Comparison of ENCODE assay signal across 22 mouse cellular contexts in genomic region chr5:119920941-119921340, GRCm38 (mm10).
A peak's percentile ranks its signal among the peaks of the same experiment; 100 is the strongest.
DNase-seq lines count a peak whose midpoint lies in the region; ATAC-seq and TF ChIP-seq lines count a peak whose summit lies in the region.
"Had no signal": no experiment of that assay in that cellular context is flagged by ENCODE, and none has a peak within 500 bp of the region (broad histone marks: within the 10 kb centered on the region; RNA-seq: fewer than 3 reads in every experiment).

No protein-coding gene starts in this region.

- TF ChIP-seq EP300 in liver, postnatal 0 days (IDR thresholded peaks at IDR 0.05; ENCODE audit: low read depth): no peak

- H3K36me3 ChIP-seq in G1E (replicated peaks): no peaks in the 10 kb centered on the region
- H3K36me3 ChIP-seq in liver, postnatal 0 days (replicated peaks; ENCODE audit: insufficient read depth, low read length): no peaks in the 10 kb centered on the region
- H3K36me3 ChIP-seq: embryonic facial prominence, embryonic 13.5 days; embryonic facial prominence, embryonic 15.5 days; forebrain, embryonic 10.5 days; forebrain, embryonic 12.5 days had no signal

- no peak for ATAC-seq in G1E (ENCODE audit: extremely low read depth, insufficient number of reproducible peaks, low FRiP score, poor library complexity, severe bottlenecking)
- ATAC-seq in liver, postnatal 0 days: no peak
- ATAC-seq: forebrain, embryonic 14.5 days; forebrain, embryonic 16.5 days had no signal

- no peak overlapping the region for H3K27ac ChIP-seq in liver, postnatal 0 days (ENCODE audit: low read depth)
- H3K27ac ChIP-seq: embryonic facial prominence, embryonic 13.5 days; embryonic facial prominence, embryonic 15.5 days; forebrain, embryonic 10.5 days; forebrain, embryonic 12.5 days had no signal

- no peaks in the 10 kb centered on the region for H3K27me3 ChIP-seq in G1E (ENCODE audit: insufficient read depth, low read length)
- H3K27me3 ChIP-seq in liver, postnatal 0 days (ENCODE audit: insufficient read depth, low read length): no peaks in the 10 kb centered on the region
- H3K27me3 ChIP-seq: embryonic facial prominence, embryonic 13.5 days; forebrain, embryonic 12.5 days had no signal

- H3K9me3 ChIP-seq in G1E (replicated peaks): peaks cover 78% of the 10 kb centered on the region
- no peaks in the 10 kb centered on the region for H3K9me3 ChIP-seq in liver, postnatal 0 days (ENCODE audit: low read length)
- H3K9me3 ChIP-seq: embryonic facial prominence, embryonic 13.5 days; embryonic facial prominence, embryonic 15.5 days; forebrain, embryonic 10.5 days; forebrain, embryonic 12.5 days had no signal

- intact Hi-C loops in left cerebral cortex, postnatal 36 days (cut with DNase I): no loop called here

- no peaks in the 10 kb centered on the region for H3K4me1 ChIP-seq in G1E (ENCODE audit: insufficient read depth, low read depth, low read length)
- no peaks in the 10 kb centered on the region for H3K4me1 ChIP-seq in liver, postnatal 0 days (ENCODE audit: insufficient read depth)
- H3K4me1 ChIP-seq: forebrain, embryonic 12.5 days had no signal

- DNase-seq in ES-CJ7 (ENCODE audit: low read depth, low spot score) (peak; percentile 37), G1E (ENCODE audit: low spot score) (no peak), ZHBTc4 (ENCODE audit: low read depth, low spot score) (peak; percentile 51)
- no peak for DNase-seq in left cerebral cortex, postnatal 36 days (ENCODE audit: low spot score in 2 of 2)
- DNase-seq in liver, postnatal 0 days: no peak
- DNase-seq: adrenal gland, adult 2 months; adrenal gland, postnatal 10 days; adrenal gland, postnatal 25 days; cerebellum, adult 11 months; cerebellum, adult 18-20 months; cerebellum, adult 8-10 months; cerebellum, adult 9-11 months; cerebellum, postnatal 14 days; cerebellum, postnatal 36 days; embryo, embryonic 11 days had no signal

- TF ChIP-seq CTCF in G1E (IDR thresholded peaks at IDR 0.05; ENCODE audit: low read depth, low read length): no peak
- TF ChIP-seq CTCF in liver, postnatal 0 days (IDR thresholded peaks at IDR 0.05; ENCODE audit: low read depth): no peak

- WGBS in liver, postnatal 0 days (ENCODE audit: insufficient replicate concordance): 76% methylated on average over 10 of the region's 10 CpGs

- H3K4me3 ChIP-seq in G1E (ENCODE audit: low read depth, low read length): peak overlapping the region; percentile 9; the same call in 1 of the 2 replicates
- H3K4me3 ChIP-seq in liver, postnatal 0 days (ENCODE audit: low read depth, low read length): no peak overlapping the region
- H3K4me3 ChIP-seq: embryonic facial prominence, embryonic 13.5 days; embryonic facial prominence, embryonic 15.5 days; erythroblast, embryonic 14.5 days; forebrain, embryonic 10.5 days; forebrain, embryonic 12.5 days had no signal

- H3K9ac ChIP-seq in liver, postnatal 0 days (replicated peaks): no peak overlapping the region
- H3K9ac ChIP-seq: embryonic facial prominence, embryonic 13.5 days; embryonic facial prominence, embryonic 15.5 days; forebrain, embryonic 12.5 days had no signal

- H3K4me2 ChIP-seq in liver, postnatal 0 days (ENCODE audit: low read depth, low read length): no peak overlapping the region
- H3K4me2 ChIP-seq: embryonic facial prominence, embryonic 13.5 days; embryonic facial prominence, embryonic 15.5 days; forebrain, embryonic 12.5 days had no signal

Comparison
In these comparisons a context has a peak if more than half of its experiments do, and no peak if none do; other contexts are left out.
1. DNase-seq: peak in ES-CJ7 (single experiment) and ZHBTc4 (single experiment); none in G1E (single experiment), left cerebral cortex, postnatal 36 days (0 of 2) and liver, postnatal 0 days (single experiment).